Mouse (Mus musculus): ENCODE results near the gene Cacng6. TPM values are rescaled to one million over a fixed set of nuclear protein-coding genes. Genes with fewer than 3 reads are reported as not detected.
A peak's percentile ranks its signal among the peaks of the same experiment; 100 is the strongest.

Gene Cacng6
- polyA plus RNA-seq, 1 experiment from 2014 or later, result 0.21 TPM

GRCm38 (mm10) chr7:3476728-3477127, 52.7 kb downstream of the Cacng6 start:
- H3K4me3 ChIP-seq (ENCODE audit: low read length), result no peak overlapping the region
- no peaks in the 10 kb centered on the region for H3K36me3 ChIP-seq (ENCODE audit: control insufficient read depth, insufficient read depth, low read length)
- no peak for ATAC-seq
- H3K4me1 ChIP-seq (ENCODE audit: control insufficient read depth, insufficient read depth, low read length), result no peaks in the 10 kb centered on the region
- WGBS, result 71% methylated on average over 5 of the region's 5 CpGs
- no peaks in the 10 kb centered on the region for H3K9me3 ChIP-seq (ENCODE audit: control insufficient read depth, low read length)
- no peak overlapping the region for H3K4me2 ChIP-seq (ENCODE audit: low read depth, low read length)
- H3K27ac ChIP-seq (ENCODE audit: low read length), result no peak overlapping the region
- H3K9ac ChIP-seq (ENCODE audit: low read depth, low read length), result no peak overlapping the region
- no peaks in the 10 kb centered on the region for H3K27me3 ChIP-seq (replicated peaks; ENCODE audit: control insufficient read depth, insufficient read depth, low read length)

GRCm38 (mm10) chr7:3481948-3482608, 58.1 kb downstream of the Cacng6 start:
- Histone ChIP-seq H3K36me3 (ENCODE audit: control insufficient read depth, insufficient read depth, low read length) (no peaks in the 10 kb centered on the region), H3K4me2 (ENCODE audit: low read depth, low read length) (no peak overlapping the region), H3K4me3 (ENCODE audit: low read length) (no peak overlapping the region), H3K27ac (ENCODE audit: low read length) (no peak overlapping the region), H3K27me3 (replicated peaks; ENCODE audit: control insufficient read depth, insufficient read depth, low read length) (no peaks in the 10 kb centered on the region), H3K9ac (ENCODE audit: low read depth, low read length) (no peak overlapping the region), H3K9me3 (ENCODE audit: control insufficient read depth, low read length) (no peaks in the 10 kb centered on the region), H3K4me1 (ENCODE audit: control insufficient read depth, insufficient read depth, low read length) (no peaks in the 10 kb centered on the region)
- 90% methylated on average over 6 of the region's 6 CpGs for WGBS
- no peak for ATAC-seq

Small RNA genes within 50 kb of the gene (microRNA-seq; reads per million reads assigned to microRNA genes)
- 4.1 reads per million, percentile 11 among the genes with 10 or more reads in this experiment for gene Gm23450

Other genes starting within 250 kb of the Cacng6 start
- gene Nlrp12, start 174.5 kb upstream of the Cacng6 start, polyA plus RNA-seq (2015; fragmentation: Nextera tagmentation; extraction: Ambion mirVana), result 0.01 TPM in 1 of 2 replicates, not detected in the other
- gene Myadm, start 135.1 kb upstream of the Cacng6 start, polyA plus RNA-seq (2015; fragmentation: Nextera tagmentation; extraction: Ambion mirVana), result 141 and 148 TPM in 2 replicates
- 0.16 and 0.28 TPM in 2 replicates for gene Prkcg, start 135.0 kb upstream of the Cacng6 start, polyA plus RNA-seq (2015; fragmentation: Nextera tagmentation; extraction: Ambion mirVana)
- 0.53 and 1.1 TPM in 2 replicates for gene Cacng7, start 91.2 kb upstream of the Cacng6 start, polyA plus RNA-seq (2015; fragmentation: Nextera tagmentation; extraction: Ambion mirVana)
- 0.93 and 1.2 TPM in 2 replicates for gene Cacng8, start 33.5 kb upstream of the Cacng6 start, polyA plus RNA-seq (2015; fragmentation: Nextera tagmentation; extraction: Ambion mirVana)
- 0.09 TPM in 1 of 2 replicates, not detected in the other for gene Tarm1, start 78.4 kb downstream of the Cacng6 start, polyA plus RNA-seq (2015; fragmentation: Nextera tagmentation; extraction: Ambion mirVana)
- 0.07 TPM in 1 of 2 replicates, not detected in the other for gene Oscar, start 192.0 kb downstream of the Cacng6 start, polyA plus RNA-seq (2015; fragmentation: Nextera tagmentation; extraction: Ambion mirVana)
- gene Ndufa3, start 193.2 kb downstream of the Cacng6 start, polyA plus RNA-seq (2015; fragmentation: Nextera tagmentation; extraction: Ambion mirVana), result 531 and 551 TPM in 2 replicates
- gene Tfpt, start 205.7 kb downstream of the Cacng6 start, polyA plus RNA-seq (2015; fragmentation: Nextera tagmentation; extraction: Ambion mirVana), result 15.5 and 18.0 TPM in 2 replicates
- 70.6 and 81.1 TPM in 2 replicates for gene Prpf31, start 205.8 kb downstream of the Cacng6 start, polyA plus RNA-seq (2015; fragmentation: Nextera tagmentation; extraction: Ambion mirVana)
- gene Cnot3, start 221.1 kb downstream of the Cacng6 start, polyA plus RNA-seq (2015; fragmentation: Nextera tagmentation; extraction: Ambion mirVana), result 43.2 and 46.1 TPM in 2 replicates
- 16.8 and 17.3 TPM in 2 replicates for gene Leng1, start 241.6 kb downstream of the Cacng6 start, polyA plus RNA-seq (2015; fragmentation: Nextera tagmentation; extraction: Ambion mirVana)

Data from intestine, embryonic 16.5 days (tissue).